22 mouse cellular contexts compared by ENCODE assay signal in genomic region chr11:8067330-8067729, GRCm38 (mm10).
"Had no signal": no experiment of that assay in that cellular context is flagged by ENCODE, and none has a peak within 500 bp of the region (broad histone marks: within the 10 kb centered on the region; RNA-seq: fewer than 3 reads in every experiment).

No protein-coding gene starts in this region.

- H3K27ac ChIP-seq: heart, embryonic 10.5 days; hindbrain, embryonic 13.5 days; hindbrain, embryonic 15.5 days; hindbrain, postnatal 0 days; limb, embryonic 13.5 days; limb, embryonic 15.5 days; liver, embryonic 12.5 days; liver, embryonic 14.5 days had no signal

- H3K27me3 ChIP-seq: heart, embryonic 12.5 days; hindbrain, embryonic 13.5 days; hindbrain, embryonic 15.5 days; limb, embryonic 13.5 days; limb, embryonic 15.5 days; liver, embryonic 12.5 days had no signal

- H3K4me2 ChIP-seq: heart, embryonic 12.5 days; hindbrain, embryonic 13.5 days; hindbrain, embryonic 15.5 days; limb, embryonic 13.5 days; limb, embryonic 15.5 days; liver, embryonic 12.5 days had no signal

- DNase-seq: gastrocnemius, postnatal 14 days; gastrocnemius, postnatal 36 days; heart, adult 18-20 months; heart, postnatal 10 days; heart, postnatal 36 days; kidney, adult 18-20 months; kidney, adult 8-10 months; kidney, postnatal 10 days; kidney, postnatal 25 days; kidney, postnatal 4 days; layer of hippocampus, adult 9-11 months; layer of hippocampus, postnatal 36 days; left cerebral cortex, postnatal 4 days had no signal

- H3K36me3 ChIP-seq: heart, embryonic 10.5 days; heart, embryonic 12.5 days; hindbrain, embryonic 13.5 days; hindbrain, embryonic 15.5 days; limb, embryonic 13.5 days; limb, embryonic 15.5 days; liver, embryonic 12.5 days had no signal

- H3K4me1 ChIP-seq: heart, embryonic 10.5 days; heart, embryonic 12.5 days; hindbrain, embryonic 15.5 days; liver, embryonic 12.5 days had no signal

- H3K9ac ChIP-seq: heart, embryonic 12.5 days; hindbrain, embryonic 13.5 days; hindbrain, embryonic 15.5 days; limb, embryonic 13.5 days; limb, embryonic 15.5 days; liver, embryonic 12.5 days; liver, embryonic 14.5 days had no signal

- H3K9me3 ChIP-seq: heart, embryonic 10.5 days; heart, embryonic 12.5 days; hindbrain, embryonic 13.5 days; hindbrain, embryonic 15.5 days; limb, embryonic 13.5 days; limb, embryonic 15.5 days; liver, embryonic 12.5 days had no signal

- ATAC-seq: hindbrain, postnatal 0 days; liver, embryonic 12.5 days had no signal

- H3K4me3 ChIP-seq: heart, embryonic 10.5 days; heart, embryonic 12.5 days; hindbrain, embryonic 13.5 days; hindbrain, embryonic 15.5 days; limb, embryonic 13.5 days; limb, embryonic 15.5 days; liver, embryonic 12.5 days had no signal
